Mouse (Mus musculus) brain, embryonic 18.5 days (tissue): ENCODE data around the gene Sost.

ENCODE experiments used
- DNase-seq: peaks from one replicate; pipeline ENCODE4 v3.0.0-alpha.2; 2012; ENCODE audit warnings: low read depth, low spot score

Sost gene

GRCm38 (mm10) chr11:101983431-101983921 lies 16.7 kb upstream of the Sost start:
- DNase-seq = no peak

- DNase-seq = no peak
These were observed 16.2 kb upstream of the Sost start for GRCm38 (mm10) chr11:101982981-101983411.

- no peak for DNase-seq
These were observed 15.0 kb upstream of the Sost start for GRCm38 (mm10) chr11:101981850-101982249.

DNA sequence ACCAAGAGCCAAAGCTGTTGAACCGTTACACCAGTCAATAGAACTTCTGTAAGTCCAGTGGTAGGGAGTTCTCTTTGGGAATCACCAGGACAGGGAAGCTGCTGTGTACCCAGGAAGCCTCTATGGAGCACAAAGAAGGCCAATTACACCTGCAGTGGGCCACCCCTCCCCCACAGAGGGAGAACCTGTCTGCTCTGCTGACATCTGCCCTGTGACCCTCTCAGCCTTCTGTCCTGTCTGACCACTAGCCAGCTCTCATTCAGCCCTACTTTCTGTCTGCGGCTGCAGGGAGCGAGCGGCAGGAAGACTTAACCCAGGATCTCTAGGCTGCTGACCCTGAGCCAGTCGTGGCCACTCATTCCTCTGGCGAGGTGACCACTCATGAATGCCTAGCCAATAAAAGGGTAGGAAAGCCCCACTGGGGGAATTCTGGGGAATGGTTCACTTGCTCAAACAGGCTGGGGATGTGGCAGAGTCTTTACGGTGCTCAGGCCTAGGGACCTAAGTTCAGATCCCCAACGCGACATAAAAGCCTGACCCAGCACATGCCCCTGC lies 13.9 kb upstream of the Sost start:
- no peak for DNase-seq

DNA sequence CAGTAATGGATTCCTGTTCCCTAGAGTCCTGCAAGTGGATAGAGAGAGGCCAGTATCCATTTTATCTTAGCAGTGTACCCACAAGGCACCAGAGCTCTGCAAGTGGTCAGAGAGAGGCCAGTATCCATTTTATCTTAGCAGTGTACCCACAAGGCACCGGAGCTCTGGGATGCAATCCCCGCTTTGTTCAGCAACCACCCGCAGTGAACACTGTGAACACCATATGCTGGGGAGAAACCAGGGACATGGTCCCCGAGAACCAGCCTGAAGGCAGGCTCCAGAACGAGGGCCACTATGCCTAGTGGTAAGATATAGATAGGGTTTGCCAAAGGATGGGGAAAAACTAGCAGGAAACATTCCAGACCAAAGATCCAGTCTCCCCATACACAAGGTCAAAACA lies 12.3 kb upstream of the Sost start:
- no peak for DNase-seq

- no peak for DNase-seq
These were observed 10.1 kb upstream of the Sost start for GRCm38 (mm10) chr11:101976949-101977348.

- DNase-seq = no peak
These were observed 8.1 kb upstream of the Sost start for GRCm38 (mm10) chr11:101974923-101975322.

DNA sequence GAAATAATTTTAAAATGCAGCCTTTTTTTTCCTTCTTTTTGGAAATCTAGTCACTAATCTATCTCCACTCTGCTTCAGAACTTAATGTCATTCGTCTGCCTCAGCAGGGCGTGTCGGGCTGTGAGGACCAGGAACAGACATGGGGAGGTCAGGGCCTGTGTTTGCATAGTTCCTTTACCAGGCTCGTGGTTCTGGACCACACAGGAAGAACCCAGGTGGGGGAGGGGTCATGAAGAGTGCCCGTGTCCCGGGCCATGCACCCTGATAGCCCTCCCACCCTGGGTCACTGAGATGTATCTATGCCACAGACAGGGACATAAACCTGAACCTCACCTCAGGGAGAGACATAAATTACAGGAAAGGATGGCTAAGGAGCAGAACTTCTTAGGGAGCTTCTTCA lies 7.4 kb upstream of the Sost start:
- DNase-seq = no peak

- no peak for DNase-seq
These were observed 6.7 kb upstream of the Sost start for GRCm38 (mm10) chr11:101973496-101973895.

DNA sequence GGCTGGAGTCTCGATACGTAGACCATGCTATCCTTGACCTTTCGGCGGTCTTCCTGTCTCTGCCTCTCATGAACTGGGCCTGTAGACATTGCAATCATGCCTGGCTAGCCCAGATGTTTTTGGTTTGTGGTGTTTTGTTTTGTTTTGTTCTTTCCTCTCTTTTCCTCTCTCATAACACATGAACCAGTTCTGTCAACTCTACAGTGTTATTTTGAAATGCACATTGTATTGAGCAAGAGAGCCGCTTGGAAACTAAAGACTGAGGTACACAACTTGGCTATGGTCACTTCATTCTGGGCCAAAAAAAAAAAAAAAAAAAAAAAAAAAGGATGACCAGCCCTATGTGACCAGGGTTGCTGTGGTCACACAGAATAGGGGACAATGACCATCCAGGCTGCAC lies 5.8 kb upstream of the Sost start:
- DNase-seq = no peak

DNA sequence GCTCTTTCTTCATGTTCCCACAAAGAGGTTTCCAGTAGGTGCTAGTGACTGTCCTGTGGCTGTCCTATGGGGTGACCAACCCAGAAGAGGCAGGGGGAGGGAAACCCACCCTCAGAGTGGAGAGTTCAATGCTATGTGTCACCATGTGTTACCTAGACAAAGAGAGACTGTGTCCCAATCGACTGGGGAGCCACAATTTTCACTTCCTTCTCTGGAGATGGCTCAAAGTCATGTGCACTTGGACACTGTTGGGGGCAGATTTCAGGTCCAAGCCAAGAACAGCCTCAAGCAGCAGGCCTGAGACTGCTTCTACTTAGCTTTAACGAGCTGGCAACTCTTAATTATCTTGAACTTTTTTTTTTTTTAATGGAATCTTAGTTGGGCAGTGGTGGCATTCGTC lies 5.3 kb upstream of the Sost start:
- no peak for DNase-seq

DNA sequence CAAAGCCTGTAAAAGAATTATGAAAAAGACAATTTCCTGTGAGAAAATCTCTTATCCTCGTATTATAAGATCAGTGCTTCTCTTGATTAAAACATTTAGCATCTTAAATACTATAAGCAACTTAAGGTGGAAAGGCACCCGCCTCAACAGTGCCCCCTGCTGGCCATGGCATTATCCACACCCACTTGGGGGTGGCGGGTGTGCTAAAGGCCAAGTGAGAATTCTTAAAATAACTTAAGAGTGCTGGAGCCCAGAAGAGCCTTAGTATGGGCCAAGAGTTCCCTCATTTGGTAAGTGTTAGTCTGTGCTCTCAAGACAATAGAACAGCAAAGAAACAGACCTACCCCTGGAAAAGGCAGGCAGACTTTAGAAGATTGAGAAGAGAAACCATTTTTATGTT lies 4.6 kb upstream of the Sost start:
- no peak for DNase-seq

GRCm38 (mm10) chr11:101969835-101970234 lies 3.0 kb upstream of the Sost start:
- DNase-seq = no peak

DNA sequence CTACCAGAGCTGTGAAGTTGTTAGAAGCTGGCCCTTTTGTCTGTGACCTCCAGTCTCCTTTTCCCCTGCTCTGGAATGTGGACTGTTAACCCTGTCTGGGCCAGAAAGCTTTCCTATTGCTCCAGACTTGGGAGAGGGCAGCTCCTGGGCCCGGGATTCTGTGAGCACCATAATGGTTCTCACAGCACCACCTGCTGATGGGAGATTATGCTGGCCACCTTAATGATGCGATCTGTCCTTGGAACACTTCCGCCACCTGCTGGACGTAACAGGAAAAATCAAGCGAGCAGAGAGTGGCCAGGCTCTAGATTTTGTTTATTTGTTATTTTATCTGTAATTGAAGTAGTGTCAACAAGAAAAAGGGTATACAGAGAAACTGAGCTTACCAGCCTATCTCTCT lies 2.0 kb upstream of the Sost start:
- DNase-seq = peak; percentile 70

- DNase-seq = no peak
These were observed 1.5 kb upstream of the Sost start for GRCm38 (mm10) chr11:101968311-101968710.

DNA sequence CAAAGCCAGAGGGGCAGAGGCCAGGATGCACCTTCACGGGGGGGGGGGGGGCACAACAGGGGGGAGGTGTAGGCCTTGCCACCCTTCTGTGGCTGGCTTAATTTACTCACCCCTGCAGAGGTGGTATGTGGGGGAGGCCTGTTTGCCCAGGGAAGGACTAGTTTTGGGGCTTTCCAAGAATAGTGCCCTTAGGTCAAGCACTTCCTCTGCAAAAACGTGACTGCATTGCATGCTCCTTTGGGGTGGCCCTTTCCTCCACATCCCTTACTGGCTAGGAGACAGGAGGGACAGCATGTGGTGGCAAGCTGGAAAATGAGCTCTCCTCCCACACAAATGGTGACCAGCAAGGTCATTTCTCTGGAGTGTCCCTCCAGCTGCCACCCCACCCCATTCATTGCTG lies 1.3 kb downstream of the Sost start:
- DNase-seq = no peak

- no peak for DNase-seq
These were observed 2.2 kb downstream of the Sost start for GRCm38 (mm10) chr11:101964647-101965046.

GRCm38 (mm10) chr11:101963473-101964291 lies 3.1 kb downstream of the Sost start:
- DNase-seq = no peak

- no peak for DNase-seq
These were observed 3.8 kb downstream of the Sost start for GRCm38 (mm10) chr11:101963043-101963442.

DNA sequence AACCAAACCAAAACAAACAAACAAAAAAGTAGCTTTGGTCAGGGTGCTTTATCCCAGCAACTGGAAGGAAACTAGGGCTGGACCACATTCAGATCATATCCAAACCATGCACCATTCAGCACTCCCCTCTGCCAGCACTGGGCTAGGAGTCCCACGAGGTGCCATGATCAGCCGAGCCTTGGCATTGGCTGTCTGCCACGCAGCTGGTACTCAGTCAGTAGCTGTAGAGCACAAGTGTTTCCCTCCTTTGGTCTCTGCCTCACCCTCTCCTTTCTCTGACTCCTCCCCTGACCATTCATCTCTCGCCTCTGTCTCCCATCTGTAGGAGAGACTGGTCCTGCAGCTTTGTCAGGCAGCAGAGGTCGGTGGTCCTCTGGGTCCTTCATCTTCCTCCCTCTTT lies 9.3 kb downstream of the Sost start:
- DNase-seq = no peak

DNA sequence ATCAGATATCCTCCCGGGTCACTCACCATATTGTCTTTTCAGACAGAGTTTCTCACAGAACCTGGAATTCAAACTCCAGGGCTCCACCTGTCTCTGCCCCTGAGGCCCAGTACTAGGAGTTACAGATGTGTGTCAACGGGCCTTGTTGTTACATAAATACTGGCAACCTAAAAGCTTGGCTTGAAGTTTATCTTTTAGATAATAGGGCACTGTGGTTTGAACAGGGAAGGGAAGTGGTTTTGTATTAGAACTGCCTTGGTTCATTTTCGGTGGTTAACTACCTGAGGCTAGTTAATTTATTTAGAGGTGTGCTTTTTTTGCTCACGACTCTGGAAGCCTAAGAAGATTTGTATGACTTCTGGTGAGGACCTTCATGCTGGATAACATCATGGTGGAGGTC lies 13.4 kb downstream of the Sost start:
- no peak for DNase-seq

- no peak for DNase-seq
These were observed 14.1 kb downstream of the Sost start for GRCm38 (mm10) chr11:101952541-101953341.
